Mouse (Mus musculus): Measurements from ENCODE around the gene Cfap100.

- TF ChIP-seq CTCF (IDR thresholded peaks at IDR 0.05; ENCODE audit: low read depth) (no peak), EP300 (IDR thresholded peaks at IDR 0.05; ENCODE audit: low read depth) (no peak)
Measured at GRCm38 (mm10) chr6:90410972-90411371, 17.6 kb downstream of the Cfap100 start.
